Mouse (Mus musculus) hindbrain, embryonic 11.5 days (tissue): ENCODE measurements at regions not wholly inside any gene's neighbourhood (a gene's known extent, or its start where the extent isn't known, plus 50 kb on each side); places are given as distances from the start of the nearest gene placed in this dataset.
"Not testable (repeated sequence)": the region's sequence is repeated elsewhere in the genome, so short reads cannot be mapped to it uniquely, and the experiment has no call there.

Experiments
- ATAC-seq: fragments of 200-750 bp; cut with Nextera tagmentation; 2 replicates; pipeline ENCODE4 v1.8.0; 2017; ENCODE audit warnings: mild to moderate bottlenecking, moderate TSS enrichment, moderate library complexity; ENCODE audit not compliant: low FRiP score
- DNase-seq: peaks from one replicate; pipeline ENCODE4 v3.0.0-alpha.2; 2015; ENCODE audit warnings: low spot score
- H3K27ac ChIP-seq: fragments of 300-500 bp; sonication (generic); 2 replicates; pipeline ENCODE4 v1.5.1; 2014; ENCODE audit warnings: mild to moderate bottlenecking, low read depth, low read length
- H3K27me3 ChIP-seq: fragments of 300-500 bp; sonication (generic); 2 replicates; pipeline ENCODE4 v1.6.1; 2014; ENCODE audit warnings: mild to moderate bottlenecking, low read length, moderate library complexity, mixed read lengths; ENCODE audit not compliant: control insufficient read depth, insufficient read depth
- H3K36me3 ChIP-seq: fragments of 300-500 bp; sonication (generic); 2 replicates; pipeline ENCODE4 v1.6.1; 2014; ENCODE audit warnings: mild to moderate bottlenecking, low read length, moderate library complexity, mixed read lengths; ENCODE audit not compliant: control insufficient read depth, insufficient read depth
- H3K4me1 ChIP-seq: fragments of 300-500 bp; sonication (generic); replicated peaks from 2 replicates; pipeline ENCODE4 v1.6.1; 2014; ENCODE audit warnings: low read length, mixed read lengths; ENCODE audit not compliant: control insufficient read depth, insufficient read depth
- H3K4me2 ChIP-seq: fragments of 300-500 bp; sonication (generic); replicated peaks from 2 replicates; pipeline ENCODE4 v1.6.1; 2014; ENCODE audit warnings: mild to moderate bottlenecking, low read depth, low read length
- H3K4me3 ChIP-seq: fragments of 300-500 bp; sonication (generic); 2 replicates; pipeline ENCODE4 v1.5.1; 2014; ENCODE audit warnings: low read depth, low read length
- H3K9ac ChIP-seq: fragments of 300-500 bp; sonication (generic); 2 replicates; pipeline ENCODE4 v1.6.1; 2014; ENCODE audit warnings: low read depth, low read length
- H3K9me3 ChIP-seq: fragments of 300-500 bp; sonication (generic); 2 replicates; pipeline ENCODE4 v1.6.1; 2016; ENCODE audit warnings: low read length; ENCODE audit not compliant: control insufficient read depth
- WGBS: fragments of 180-500 bp; shearing (Covaris S2); extraction: QIAGEN DNeasy Blood & Tissue Kit; methylation state at CpG from one replicate; pipeline ENCODE4 v1.1.7; 2014; 5-methylcytosine and 5-hydroxymethylcytosine counted together

DNA sequence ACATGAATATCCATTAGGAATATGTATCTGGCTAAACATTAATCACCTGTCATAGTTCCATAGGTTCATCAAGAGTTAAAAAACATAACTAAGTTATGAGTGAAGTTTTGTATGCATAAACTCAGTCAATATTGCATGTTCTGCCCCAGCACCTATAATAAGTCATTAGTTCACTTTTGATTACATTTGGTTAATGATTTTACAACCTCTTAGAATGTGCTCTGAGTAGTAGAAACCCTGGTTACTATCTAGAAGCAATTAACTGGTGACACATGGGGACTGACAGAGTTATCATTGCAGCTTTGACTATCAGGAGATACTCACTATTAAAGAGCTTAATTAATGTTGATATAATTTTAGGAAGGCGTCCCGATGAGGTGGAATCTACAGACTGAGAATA, 183.2 kb downstream of the Serpinb8 start:
- Histone ChIP-seq H3K4me1 (no peaks in the 10 kb centered on the region), H3K27ac (no peak overlapping the region), H3K27me3 (no peaks in the 10 kb centered on the region), H3K36me3 (no peaks in the 10 kb centered on the region), H3K9me3 (no peaks in the 10 kb centered on the region), H3K4me2 (no peak overlapping the region), H3K4me3 (no peak overlapping the region), H3K9ac (no peak overlapping the region)
- no peak for DNase-seq
- WGBS = 94% methylated on average over 2 of the region's 2 CpGs
- ATAC-seq = no peak

DNA sequence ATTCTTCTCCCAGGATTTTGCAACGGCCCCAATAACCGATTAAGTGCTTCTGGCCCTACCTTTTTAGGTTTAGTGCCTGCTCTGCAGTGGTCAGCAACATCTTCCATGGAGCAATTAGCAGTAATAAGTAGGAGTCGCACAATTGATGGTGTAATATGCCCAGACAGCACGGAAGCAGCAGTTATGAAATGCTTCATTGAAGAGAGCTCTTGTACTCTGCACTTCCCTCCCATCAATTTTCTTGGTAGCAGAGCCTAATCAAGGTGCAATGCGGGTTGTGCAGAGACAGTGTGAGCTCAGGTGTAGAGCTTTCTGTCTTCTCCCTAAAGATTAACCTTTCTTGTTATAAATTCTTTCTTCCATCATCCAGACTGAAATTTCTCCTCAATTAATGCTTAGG, 193.3 kb downstream of the Serpinb8 start:
- H3K36me3 ChIP-seq = no peaks in the 10 kb centered on the region
- no peaks in the 10 kb centered on the region for H3K27me3 ChIP-seq
- no peak overlapping the region for H3K9ac ChIP-seq
- H3K9me3 ChIP-seq = no peaks in the 10 kb centered on the region
- no peak overlapping the region for H3K27ac ChIP-seq
- no peak overlapping the region for H3K4me2 ChIP-seq
- H3K4me1 ChIP-seq = no peaks in the 10 kb centered on the region
- no peak overlapping the region for H3K4me3 ChIP-seq
- DNase-seq (no peak), ATAC-seq (no peak)
- 85% methylated on average over 5 of the region's 5 CpGs for WGBS

DNA sequence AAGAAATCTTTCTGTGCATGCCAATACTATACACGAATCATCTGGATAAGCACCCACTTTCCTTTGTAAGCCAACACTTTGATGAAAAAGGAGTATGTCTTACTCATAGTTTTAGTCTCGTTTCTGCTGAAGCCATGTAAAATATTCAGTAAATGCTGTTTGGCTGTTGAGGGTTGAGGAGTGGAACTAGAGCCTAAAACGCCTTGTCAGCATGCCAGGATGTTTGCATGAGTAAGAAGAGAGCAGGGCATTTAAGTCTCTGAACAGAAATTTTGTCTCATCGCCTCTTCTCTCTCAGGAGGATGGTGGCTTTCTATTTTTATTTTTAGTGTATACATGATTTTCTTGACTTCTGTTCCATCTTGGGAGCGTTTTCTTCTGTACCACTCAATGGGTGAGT, 216.0 kb downstream of the Serpinb8 start:
- no peak overlapping the region for H3K4me3 ChIP-seq
- H3K27me3 ChIP-seq = no peaks in the 10 kb centered on the region
- no peak for DNase-seq
- H3K9me3 ChIP-seq = no peaks in the 10 kb centered on the region
- no peaks in the 10 kb centered on the region for H3K4me1 ChIP-seq
- H3K27ac ChIP-seq = no peak overlapping the region
- WGBS = 91% methylated on average over 5 of the region's 5 CpGs
- no peak overlapping the region for H3K9ac ChIP-seq
- no peaks in the 10 kb centered on the region for H3K36me3 ChIP-seq
- ATAC-seq = no peak
- H3K4me2 ChIP-seq = no peak overlapping the region

DNA sequence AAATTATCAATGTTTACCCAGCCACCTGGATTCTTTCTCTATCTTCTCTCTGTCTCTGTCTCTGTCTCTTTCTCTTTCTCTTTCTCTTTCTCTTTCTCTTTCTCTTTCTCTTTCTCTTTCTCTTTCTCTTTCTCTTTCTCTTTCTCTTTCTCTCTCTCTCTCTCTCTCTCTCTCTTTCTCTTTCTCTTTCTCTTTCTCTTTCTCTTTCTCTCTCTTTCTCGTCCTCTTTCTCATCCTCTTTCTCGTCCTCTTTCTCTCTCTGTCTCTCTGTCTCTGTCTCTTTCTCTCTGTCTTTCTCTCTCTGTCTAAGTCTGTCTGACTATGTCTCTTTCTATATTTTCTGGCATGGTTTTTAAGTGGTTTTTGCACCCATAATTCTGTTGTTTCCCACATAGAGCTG, 217.6 kb downstream of the Serpinb8 start:
- ATAC-seq, H3K9me3 ChIP-seq, H3K4me2 ChIP-seq, DNase-seq, H3K4me1 ChIP-seq, H3K4me3 ChIP-seq, H3K36me3 ChIP-seq, H3K27me3 ChIP-seq, H3K27ac ChIP-seq, H3K9ac ChIP-seq: not testable (repeated sequence)
- 95% methylated on average over 2 of the region's 2 CpGs for WGBS

DNA sequence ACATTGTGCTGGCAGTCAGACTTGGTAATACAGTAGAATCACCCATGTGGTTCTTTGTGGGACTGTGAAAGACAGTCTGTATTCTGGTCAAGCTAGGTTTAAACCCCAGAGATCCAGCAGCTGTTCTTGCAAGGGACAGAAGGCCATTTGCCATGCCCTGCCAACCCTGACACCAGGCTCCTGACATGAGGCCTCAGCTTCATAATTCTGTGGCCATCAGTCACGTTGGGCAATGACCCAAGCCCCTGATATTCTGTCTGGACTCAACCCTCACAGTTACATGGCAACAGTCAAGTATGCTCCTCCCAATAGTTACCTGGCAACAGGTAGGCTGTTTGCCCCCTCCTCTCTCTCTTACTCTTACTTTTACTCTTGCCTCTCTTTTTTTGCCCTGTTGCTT, 221.3 kb downstream of the Serpinb8 start:
- H3K9ac ChIP-seq = no peak overlapping the region
- H3K36me3 ChIP-seq = no peaks in the 10 kb centered on the region
- ATAC-seq (no peak), DNase-seq (no peak)
- no peak overlapping the region for H3K27ac ChIP-seq
- no peak overlapping the region for H3K4me3 ChIP-seq
- WGBS = 67% methylated on average over 1 of the region's 1 CpGs
- H3K4me1 ChIP-seq = no peaks in the 10 kb centered on the region
- no peaks in the 10 kb centered on the region for H3K9me3 ChIP-seq
- no peaks in the 10 kb centered on the region for H3K27me3 ChIP-seq
- H3K4me2 ChIP-seq = no peak overlapping the region

DNA sequence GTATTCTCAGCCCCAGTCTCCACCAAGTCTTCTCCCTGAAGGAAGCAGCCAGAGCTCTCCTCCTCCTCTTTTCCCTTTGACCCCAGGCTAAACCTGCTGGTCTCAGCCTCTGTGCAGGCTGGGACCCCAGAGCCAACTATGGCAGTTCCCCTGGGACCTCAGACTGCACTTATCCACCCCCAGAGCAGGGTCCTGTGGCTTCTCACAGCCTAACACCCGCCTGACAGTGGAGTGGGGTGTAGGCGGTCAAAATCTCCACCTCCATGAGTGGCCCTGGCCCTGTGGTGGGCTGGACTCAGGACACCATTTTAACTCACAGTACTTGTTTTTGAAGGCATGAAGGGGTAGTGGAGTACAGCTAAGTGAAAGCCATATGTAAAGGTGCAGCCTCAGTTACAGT, 222.1 kb downstream of the Serpinb8 start:
- DNase-seq (no peak), ATAC-seq (no peak; the same call in 1 of the 2 replicates)
- 87% methylated on average over 2 of the region's 2 CpGs for WGBS
- Histone ChIP-seq H3K9me3 (no peaks in the 10 kb centered on the region), H3K27ac (no peak overlapping the region), H3K9ac (no peak overlapping the region), H3K36me3 (no peaks in the 10 kb centered on the region), H3K27me3 (no peaks in the 10 kb centered on the region), H3K4me2 (no peak overlapping the region), H3K4me3 (no peak overlapping the region), H3K4me1 (no peaks in the 10 kb centered on the region)

DNA sequence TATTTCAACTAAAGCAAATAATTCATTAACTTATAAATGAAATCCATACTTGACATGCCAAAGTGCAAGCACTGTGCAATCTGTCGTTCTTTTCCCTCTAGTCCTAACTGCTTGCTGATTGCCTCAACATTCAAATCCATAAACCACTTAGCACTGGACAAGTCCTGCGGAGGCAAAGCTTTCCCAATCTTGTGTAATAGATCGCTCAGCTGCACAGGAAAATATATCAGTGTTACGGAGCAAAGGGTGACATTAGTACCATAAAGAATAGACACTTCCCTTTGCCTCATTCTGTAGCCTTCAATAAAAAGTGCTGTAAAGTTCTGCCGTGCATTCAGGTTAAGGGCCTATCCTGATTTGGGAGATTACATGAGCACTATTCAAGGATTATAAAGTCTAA, 248.1 kb downstream of the Serpinb8 start:
- Histone ChIP-seq H3K36me3 (no peaks in the 10 kb centered on the region), H3K4me3 (no peak overlapping the region), H3K9me3 (no peaks in the 10 kb centered on the region), H3K27me3 (no peaks in the 10 kb centered on the region), H3K4me1 (no peaks in the 10 kb centered on the region), H3K9ac (no peak overlapping the region), H3K4me2 (no peak overlapping the region), H3K27ac (no peak overlapping the region)
- DNase-seq = no peak
- ATAC-seq = no peak
- 87% methylated on average over 5 of the region's 5 CpGs for WGBS

DNA sequence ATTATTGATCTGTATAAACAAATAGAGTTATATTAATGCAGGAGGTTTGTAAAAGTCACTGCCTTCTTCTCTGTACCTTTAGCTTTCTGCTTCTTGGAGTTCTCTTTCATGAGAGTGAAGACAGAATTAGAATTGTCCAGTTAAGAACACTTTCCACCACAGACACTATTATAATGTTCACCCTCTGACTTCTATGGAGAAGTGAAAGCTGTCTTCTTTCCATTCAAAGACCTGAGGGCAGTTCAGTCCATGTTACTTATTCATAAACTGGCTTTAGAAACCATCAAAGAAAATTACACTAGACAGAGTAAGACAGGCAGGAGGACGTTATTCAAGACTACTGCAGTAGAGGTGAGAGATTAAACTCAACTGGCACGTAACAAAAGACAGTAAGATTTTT, 262.6 kb downstream of the Serpinb8 start:
- no peak overlapping the region for H3K4me3 ChIP-seq
- 77% methylated on average over 2 of the region's 2 CpGs for WGBS
- H3K4me1 ChIP-seq = no peaks in the 10 kb centered on the region
- no peak overlapping the region for H3K27ac ChIP-seq
- ATAC-seq = no peak
- no peaks in the 10 kb centered on the region for H3K27me3 ChIP-seq
- no peak overlapping the region for H3K9ac ChIP-seq
- no peak for DNase-seq
- no peaks in the 10 kb centered on the region for H3K9me3 ChIP-seq
- H3K36me3 ChIP-seq = no peaks in the 10 kb centered on the region
- H3K4me2 ChIP-seq = no peak overlapping the region

DNA sequence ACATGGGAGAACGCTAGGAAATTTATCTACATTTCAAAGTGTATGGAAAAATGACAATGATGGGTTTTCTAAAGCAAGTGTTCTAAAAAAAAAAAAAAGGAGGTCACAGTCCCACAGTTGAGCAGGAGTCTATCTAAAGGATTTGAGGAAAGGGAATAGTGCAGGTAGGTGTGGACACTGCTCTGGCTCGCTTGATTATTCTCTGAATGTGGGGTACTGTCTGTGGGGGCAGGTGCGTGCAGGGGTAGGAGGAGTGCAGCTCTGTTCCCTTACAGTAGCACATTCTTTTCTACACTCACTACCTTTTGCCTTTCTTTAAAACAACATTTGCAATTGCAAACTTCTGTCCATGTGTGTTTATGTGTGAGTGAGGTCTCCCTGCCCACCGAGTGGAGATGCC, 263.2 kb downstream of the Serpinb8 start:
- no peaks in the 10 kb centered on the region for H3K4me1 ChIP-seq
- H3K27me3 ChIP-seq = no peaks in the 10 kb centered on the region
- no peaks in the 10 kb centered on the region for H3K36me3 ChIP-seq
- H3K27ac ChIP-seq = no peak overlapping the region
- 86% methylated on average over 4 of the region's 4 CpGs for WGBS
- H3K9me3 ChIP-seq = no peaks in the 10 kb centered on the region
- no peak overlapping the region for H3K4me2 ChIP-seq
- DNase-seq = no peak
- no peak for ATAC-seq
- H3K9ac ChIP-seq = no peak overlapping the region
- H3K4me3 ChIP-seq = no peak overlapping the region
